Mouse (Mus musculus) CH12.LX (cell line): ENCODE measurements at regions not wholly inside any gene's neighbourhood (a gene's known extent, or its start where the extent isn't known, plus 50 kb on each side); places are given as distances from the start of the nearest gene placed in this dataset.

ENCODE experiments used
- DNase-seq: peaks from one replicate; pipeline ENCODE4 v3.0.0-alpha.2; 2013; ENCODE audit errors: extremely low read depth
- H3K27ac ChIP-seq: 2 replicates; pipeline ENCODE4 v1.5.1; 2012; ENCODE audit warnings: low read depth, mild to moderate bottlenecking, control low read depth, moderate library complexity; ENCODE audit not compliant: insufficient read depth
- H3K27me3 ChIP-seq: replicated peaks from 2 replicates; pipeline ENCODE3; 2012; ENCODE audit warnings: inconsistent platforms
- H3K36me3 ChIP-seq, 2 experiments: replicated peaks in 1 of 2; 2 replicates each; pipeline versions ENCODE3 to v1.6.1; 2012; ENCODE audit warnings: inconsistent platforms in 1 of 2, low read length in 1 of 2, mild to moderate bottlenecking in 1 of 2, mixed read lengths in 1 of 2, moderate library complexity in 1 of 2; ENCODE audit not compliant: control insufficient read depth in 1 of 2, insufficient read depth in 1 of 2
- H3K4me1 ChIP-seq, 2 experiments: 2 replicates each; pipeline ENCODE4 v1.6.1; 2012; ENCODE audit warnings: inconsistent platforms in 1 of 2, moderate library complexity in 1 of 2; ENCODE audit not compliant: insufficient read depth in 2 of 2, control insufficient read depth in 1 of 2
- H3K4me2 ChIP-seq: 2 replicates; pipeline ENCODE4 v1.6.1; 2012; ENCODE audit warnings: low read depth, mild to moderate bottlenecking, control low read depth; ENCODE audit not compliant: poor library complexity, insufficient read depth, severe bottlenecking
- H3K4me3 ChIP-seq, 3 experiments: fragments of 150-350 bp in 1 of 3; sonication (generic) in 1 of 3; replicated peaks in 1 of 3; 2 replicates each; pipeline versions ENCODE3 to v1.5.1; 2011 to 2012; ENCODE audit warnings: low read depth in 2 of 3, low read length in 2 of 3, mild to moderate bottlenecking in 2 of 3, moderate library complexity in 2 of 3, control low read depth in 1 of 3, improper control_type of control experiment in 1 of 3, inconsistent platforms in 1 of 3, mixed read lengths in 1 of 3; ENCODE audit not compliant: poor library complexity in 1 of 3
- H3K79me2 ChIP-seq: replicated peaks from 2 replicates; pipeline ENCODE4 v1.6.1; 2012; ENCODE audit warnings: mild to moderate bottlenecking, moderate library complexity; ENCODE audit not compliant: control insufficient read depth, poor library complexity, insufficient read depth, severe bottlenecking; ENCODE audit errors: extremely low read depth
- H3K9ac ChIP-seq: 2 replicates; pipeline ENCODE4 v1.6.1; 2012; ENCODE audit warnings: low read depth, mild to moderate bottlenecking, control low read depth, moderate library complexity; ENCODE audit not compliant: insufficient read depth
- H3K9me3 ChIP-seq: replicated peaks from 2 replicates; pipeline ENCODE3; 2012; ENCODE audit warnings: low read length, inconsistent platforms, mixed read lengths
- BHLHE40 ChIP-seq: IDR thresholded peaks from 2 replicates; pipeline ENCODE4 v1.6.1; 2011; ENCODE audit warnings: mild to moderate bottlenecking, low read depth, low read length, improper control_type of control experiment
- CHD1 ChIP-seq: IDR thresholded peaks from 2 replicates; pipeline ENCODE4 v1.6.1; 2012; ENCODE audit warnings: low read depth, low read length, improper control_type of control experiment, inconsistent platforms
- E2F4 ChIP-seq: IDR thresholded peaks from 2 replicates; pipeline ENCODE4 v1.6.1; 2011; ENCODE audit warnings: low read depth, low read length, improper control_type of control experiment; ENCODE audit not compliant: insufficient replicate concordance
- ELF1 ChIP-seq: IDR thresholded peaks from 2 replicates; pipeline ENCODE4 v1.6.1; 2014; ENCODE audit warnings: low read depth, mild to moderate bottlenecking, inconsistent platforms, low read length, improper control_type of control experiment
- EP300 ChIP-seq: IDR thresholded peaks from 2 replicates; pipeline ENCODE4 v1.6.1; 2011; ENCODE audit warnings: low read length, improper control_type of control experiment
- HCFC1 ChIP-seq: IDR thresholded peaks from 2 replicates; pipeline ENCODE4 v1.6.1; 2012; ENCODE audit warnings: low read depth, mild to moderate bottlenecking, inconsistent platforms, low read length, improper control_type of control experiment
- JUN ChIP-seq: IDR thresholded peaks from 2 replicates; pipeline ENCODE4 v1.6.1; 2011; ENCODE audit warnings: low read depth, mild to moderate bottlenecking, low read length, improper control_type of control experiment, moderate library complexity; ENCODE audit not compliant: insufficient read depth
- MAFK ChIP-seq: IDR thresholded peaks from 2 replicates; pipeline ENCODE4 v1.6.1; 2011; ENCODE audit warnings: low read length, improper control_type of control experiment; ENCODE audit not compliant: insufficient replicate concordance
- MYC ChIP-seq: IDR thresholded peaks from 2 replicates; pipeline ENCODE4 v1.6.1; 2011; ENCODE audit warnings: low read depth, mild to moderate bottlenecking, improper control_type of control experiment, low read length
- NELFE ChIP-seq: IDR thresholded peaks from 2 replicates; pipeline ENCODE4 v1.6.1; 2011; ENCODE audit warnings: low read depth, low read length, improper control_type of control experiment
- RAD21 ChIP-seq: IDR thresholded peaks from 2 replicates; pipeline ENCODE4 v1.6.1; 2011; ENCODE audit warnings: low read depth, mild to moderate bottlenecking, low read length, improper control_type of control experiment, moderate library complexity
- RCOR1 ChIP-seq: conservative IDR thresholded peaks from 2 replicates; pipeline ENCODE4 v1.6.1; 2012; ENCODE audit warnings: low read depth, mild to moderate bottlenecking, inconsistent platforms, low read length, improper control_type of control experiment
- TCF12 ChIP-seq: IDR thresholded peaks from 2 replicates; pipeline ENCODE4 v1.6.1; 2014; ENCODE audit warnings: low read depth, mild to moderate bottlenecking, inconsistent platforms, low read length, improper control_type of control experiment
- UBTF ChIP-seq: IDR thresholded peaks from 2 replicates; pipeline ENCODE4 v1.6.1; 2012; ENCODE audit warnings: low read depth, mild to moderate bottlenecking, inconsistent platforms, low read length, improper control_type of control experiment, moderate library complexity
- ZC3H11A ChIP-seq: IDR thresholded peaks from 2 replicates; pipeline ENCODE4 v1.6.1; 2012; ENCODE audit warnings: low read depth, mild to moderate bottlenecking, inconsistent platforms, low read length, improper control_type of control experiment
- ZMIZ1 ChIP-seq: IDR thresholded peaks from 2 replicates; pipeline ENCODE4 v1.6.1; 2012; ENCODE audit warnings: low read depth, mild to moderate bottlenecking, inconsistent platforms, low read length, improper control_type of control experiment
- dilution Hi-C: fragments of 300-500 bp; cut with MboI; formaldehyde crosslinking; loops from 2 replicates; pipeline ENCODE4 v1.14.3; 2020; ENCODE audit warnings: low sequenced_read_pairs; ENCODE audit not compliant: extremely low pct_unique_long_range_greater_than_20kb, extremely low pct_ligation_motif_present
- in situ Hi-C: fragments of 300-500 bp; cut with MboI; formaldehyde crosslinking; loops from 3 replicates; pipeline ENCODE4 v1.14.3; 2019; ENCODE audit warnings: low sequenced_read_pairs, low pct_ligation_motif_present, low pct_unique_long_range_greater_than_20kb, mixed read lengths

DNA sequence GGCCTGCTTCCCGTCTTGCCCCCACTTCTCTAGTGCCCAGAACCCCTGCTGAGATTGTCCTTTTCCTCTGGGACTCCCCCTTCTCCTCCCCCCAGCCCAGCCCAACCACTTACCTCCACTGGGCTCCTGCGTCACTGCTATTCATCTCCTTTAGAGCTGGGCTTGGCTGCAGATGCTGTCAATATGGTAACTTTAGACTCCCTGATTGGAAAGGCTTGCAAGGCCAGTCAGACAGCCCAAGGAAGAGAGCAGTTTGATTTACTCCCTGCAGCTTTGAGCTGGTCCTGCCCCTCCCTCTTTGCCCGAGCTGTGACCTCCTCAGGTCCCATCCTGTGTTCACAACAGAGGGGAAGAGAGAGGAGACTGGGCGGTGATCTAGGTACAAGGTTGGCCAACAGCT lies 221.9 kb downstream of the Zfp36l1 start:
- Histone ChIP-seq H3K9ac (no peak overlapping the region), H3K27ac (no peak overlapping the region), H3K79me2 (no peaks in the 10 kb centered on the region)
- no peak for TF ChIP-seq TCF12
- TF ChIP-seq, all 38 proteins: peak for 0
- H3K4me3 ChIP-seq: no peak overlapping the region
- in situ Hi-C loops: no loop called here
- no peaks in the 10 kb centered on the region for H3K9me3 ChIP-seq
- H3K4me2 ChIP-seq: no peak overlapping the region
- H3K27me3 ChIP-seq: no peaks in the 10 kb centered on the region
- peaks cover 2 to 7% of the 10 kb centered on the region in 2 experiments; a peak in 3 of 4 replicates for H3K4me1 ChIP-seq
- dilution Hi-C loops: no loop called here
- DNase-seq: no peak
- H3K36me3 ChIP-seq: no peaks in the 10 kb centered on the region

DNA sequence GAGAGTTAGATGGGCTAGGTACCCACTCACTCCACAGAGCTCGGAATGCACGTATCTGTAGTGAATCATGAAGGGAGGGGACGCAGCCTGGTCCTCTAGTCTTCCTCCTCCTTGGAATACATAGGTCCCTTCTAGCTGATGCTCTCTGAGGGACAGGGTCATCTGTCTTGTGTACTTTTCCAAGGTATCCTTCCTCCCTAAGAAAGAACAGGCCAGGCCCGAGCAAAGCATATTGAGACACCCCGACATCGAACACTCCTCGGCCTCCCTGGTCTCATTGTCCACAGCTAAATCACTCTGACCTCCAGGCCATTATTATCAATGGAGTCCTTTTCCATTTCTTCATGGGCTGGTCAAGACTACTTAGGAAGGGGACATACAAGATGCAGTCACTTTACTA lies 222.5 kb downstream of the Zfp36l1 start:
- H3K27me3 ChIP-seq: no peaks in the 10 kb centered on the region
- H3K4me3 ChIP-seq: no peak overlapping the region
- H3K9me3 ChIP-seq: no peaks in the 10 kb centered on the region
- no peak overlapping the region for H3K9ac ChIP-seq
- no peak overlapping the region for H3K4me2 ChIP-seq
- DNase-seq: no peak
- peaks cover 2 to 13% of the 10 kb centered on the region in 2 experiments; a peak in 3 of 4 replicates for H3K4me1 ChIP-seq
- dilution Hi-C loops: no loop called here
- no peaks in the 10 kb centered on the region for H3K79me2 ChIP-seq
- no peak overlapping the region for H3K27ac ChIP-seq
- TF ChIP-seq ZC3H11A (no peak), CHD1 (no peak), EP300 (no peak), JUN (no peak), ZMIZ1 (no peak), BHLHE40 (no peak), MYC (no peak), UBTF (no peak), RAD21 (no peak), NELFE (no peak), MAFK (no peak), E2F4 (no peak), HCFC1 (no peak), RCOR1 (no peak), ELF1 (no peak)
- TF ChIP-seq, all 38 proteins: peak for 0
- no peaks in the 10 kb centered on the region for H3K36me3 ChIP-seq
- in situ Hi-C loops: no loop called here
